Mouse (Mus musculus): ENCODE data around the gene Chchd3. TPM values are rescaled to one million over a fixed set of nuclear protein-coding genes. Genes with fewer than 3 reads are reported as not detected.

The Chchd3 gene
- polyA plus RNA-seq, 1 experiment from 2014 or later, result 130 TPM

DNA sequence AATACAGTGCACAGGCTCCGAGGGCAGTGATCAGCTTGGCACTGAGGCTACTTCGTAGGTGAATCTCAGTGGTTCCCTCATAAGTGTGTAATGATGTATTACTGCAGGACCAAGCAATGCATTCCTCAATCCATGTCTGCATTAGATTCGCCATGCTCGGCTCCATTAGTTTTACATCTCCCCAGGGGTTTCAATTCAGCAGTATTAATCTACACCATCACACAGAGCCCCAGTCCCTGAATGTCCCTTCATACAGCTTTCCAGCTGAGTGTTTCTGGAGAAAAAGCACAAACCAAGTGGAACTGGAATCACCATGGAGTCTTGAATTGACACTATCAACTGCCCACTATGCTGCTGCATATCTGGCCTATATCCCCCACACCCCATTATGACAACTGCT is 241.1 kb downstream of the Chchd3 start:
- no peaks in the 10 kb centered on the region for H3K36me3 ChIP-seq (replicated peaks; ENCODE audit: control insufficient read depth, insufficient read depth, low read depth, low read length)
- H3K27ac ChIP-seq (replicated peaks; ENCODE audit: low read depth, low read length), result no peak overlapping the region
- H3K9me3 ChIP-seq (replicated peaks; ENCODE audit: control insufficient read depth, low read length), result no peaks in the 10 kb centered on the region
- no peaks in the 10 kb centered on the region for H3K27me3 ChIP-seq (ENCODE audit: control insufficient read depth, insufficient read depth, low read length)
- WGBS, result 84% methylated on average over 4 of the region's 4 CpGs
- no peak for ATAC-seq (replicated peaks; ENCODE audit: insufficient number of reproducible peaks, low FRiP score, low TSS enrichment, low read depth)
- no peak overlapping the region for H3K4me3 ChIP-seq (ENCODE audit: low read depth, low read length)
- H3K4me1 ChIP-seq (ENCODE audit: control insufficient read depth, insufficient read depth, low read length), result no peaks in the 10 kb centered on the region
- DNase-seq (ENCODE audit: low spot score), result no peak
- no peak overlapping the region for H3K9ac ChIP-seq (replicated peaks; ENCODE audit: low read length)
- no peak overlapping the region for H3K4me2 ChIP-seq (ENCODE audit: low read depth, low read length)

DNA sequence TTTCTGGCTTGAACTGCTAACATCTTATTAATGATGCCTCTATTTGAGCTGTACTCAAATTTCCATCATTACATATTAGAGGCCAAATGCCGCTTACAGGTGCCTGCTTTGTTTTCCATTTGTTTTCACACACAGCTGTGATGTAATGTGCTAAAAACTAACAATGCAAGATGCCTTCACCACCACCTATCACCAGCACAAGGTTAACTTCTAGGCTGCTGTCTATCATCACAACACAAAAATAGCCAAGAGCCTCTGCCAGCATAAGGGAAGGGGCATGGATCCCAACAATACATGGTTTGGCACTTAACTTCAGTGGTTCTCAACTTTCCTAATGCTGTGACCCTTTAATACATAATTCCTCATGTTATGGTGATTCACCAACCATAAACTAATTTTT is 251.3 kb downstream of the Chchd3 start:
- no peak overlapping the region for H3K4me2 ChIP-seq (ENCODE audit: low read depth, low read length)
- H3K9me3 ChIP-seq (replicated peaks; ENCODE audit: control insufficient read depth, low read length), result no peaks in the 10 kb centered on the region
- H3K9ac ChIP-seq (replicated peaks; ENCODE audit: low read length), result no peak overlapping the region
- H3K27me3 ChIP-seq (ENCODE audit: control insufficient read depth, insufficient read depth, low read length), result no peaks in the 10 kb centered on the region
- WGBS, result 88% methylated on average over 1 of the region's 1 CpGs
- no peaks in the 10 kb centered on the region for H3K36me3 ChIP-seq (replicated peaks; ENCODE audit: control insufficient read depth, insufficient read depth, low read depth, low read length)
- ATAC-seq (replicated peaks; ENCODE audit: insufficient number of reproducible peaks, low FRiP score, low TSS enrichment, low read depth) (no peak), DNase-seq (ENCODE audit: low spot score) (no peak)
- no peak overlapping the region for H3K4me3 ChIP-seq (ENCODE audit: low read depth, low read length)
- no peak overlapping the region for H3K27ac ChIP-seq (replicated peaks; ENCODE audit: low read depth, low read length)
- no peaks in the 10 kb centered on the region for H3K4me1 ChIP-seq (ENCODE audit: control insufficient read depth, insufficient read depth, low read length)

DNA sequence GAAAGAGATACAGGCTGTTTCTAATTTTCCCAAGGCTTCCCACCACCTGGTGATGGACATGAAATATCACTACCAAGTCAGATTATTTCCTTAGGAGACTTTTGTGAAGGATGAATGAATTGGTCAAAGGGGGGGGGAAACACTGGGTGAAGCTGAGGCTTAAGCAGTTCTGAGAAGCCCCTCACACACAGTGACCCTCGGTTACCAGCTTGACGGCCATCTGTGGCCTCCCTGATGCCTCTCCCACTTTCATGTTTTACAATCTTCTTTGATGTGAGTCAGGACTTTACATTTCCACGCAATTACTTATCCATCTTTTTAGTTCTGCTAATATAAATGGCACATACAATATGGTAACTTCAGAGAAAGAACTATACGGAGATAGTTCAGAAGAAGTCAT is 252.3 kb downstream of the Chchd3 start:
- no peaks in the 10 kb centered on the region for H3K9me3 ChIP-seq (replicated peaks; ENCODE audit: control insufficient read depth, low read length)
- no peak overlapping the region for H3K4me3 ChIP-seq (ENCODE audit: low read depth, low read length)
- WGBS, result 69% methylated on average over 4 of the region's 4 CpGs
- ATAC-seq (replicated peaks; ENCODE audit: insufficient number of reproducible peaks, low FRiP score, low TSS enrichment, low read depth) (no peak), DNase-seq (ENCODE audit: low spot score) (no peak)
- no peak overlapping the region for H3K27ac ChIP-seq (replicated peaks; ENCODE audit: low read depth, low read length)
- no peak overlapping the region for H3K9ac ChIP-seq (replicated peaks; ENCODE audit: low read length)
- H3K4me1 ChIP-seq (ENCODE audit: control insufficient read depth, insufficient read depth, low read length), result no peaks in the 10 kb centered on the region
- no peak overlapping the region for H3K4me2 ChIP-seq (ENCODE audit: low read depth, low read length)
- no peaks in the 10 kb centered on the region for H3K27me3 ChIP-seq (ENCODE audit: control insufficient read depth, insufficient read depth, low read length)
- H3K36me3 ChIP-seq (replicated peaks; ENCODE audit: control insufficient read depth, insufficient read depth, low read depth, low read length), result no peaks in the 10 kb centered on the region

DNA sequence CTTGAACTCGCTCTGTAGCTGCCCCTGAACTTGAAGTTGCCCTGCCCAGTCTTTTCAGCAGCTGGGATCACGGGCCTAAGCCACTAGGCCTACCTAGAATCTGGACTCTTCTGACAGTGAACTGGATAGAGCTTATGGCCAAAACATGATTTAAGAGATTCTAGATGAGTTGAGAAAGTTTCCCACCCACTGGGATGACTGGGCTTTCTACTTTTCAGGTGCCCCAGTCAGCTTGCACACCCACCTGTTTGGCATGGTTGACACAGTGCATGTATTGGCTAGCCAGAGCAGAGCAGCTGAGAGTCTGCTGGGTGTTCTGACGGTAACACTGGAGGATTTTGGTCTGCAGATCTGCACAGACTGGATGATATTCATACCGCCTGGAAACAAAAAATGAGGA is 256.4 kb downstream of the Chchd3 start:
- no peak for DNase-seq (ENCODE audit: low spot score)
- Histone ChIP-seq H3K9ac (replicated peaks; ENCODE audit: low read length) (no peak overlapping the region), H3K27me3 (ENCODE audit: control insufficient read depth, insufficient read depth, low read length) (no peaks in the 10 kb centered on the region), H3K4me1 (ENCODE audit: control insufficient read depth, insufficient read depth, low read length) (no peaks in the 10 kb centered on the region), H3K9me3 (replicated peaks; ENCODE audit: control insufficient read depth, low read length) (no peaks in the 10 kb centered on the region), H3K36me3 (replicated peaks; ENCODE audit: control insufficient read depth, insufficient read depth, low read depth, low read length) (no peaks in the 10 kb centered on the region), H3K27ac (replicated peaks; ENCODE audit: low read depth, low read length) (no peak overlapping the region), H3K4me3 (ENCODE audit: low read depth, low read length) (no peak overlapping the region), H3K4me2 (ENCODE audit: low read depth, low read length) (no peak overlapping the region)
- 94% methylated on average over 4 of the region's 4 CpGs for WGBS
- ATAC-seq (replicated peaks; ENCODE audit: insufficient number of reproducible peaks, low FRiP score, low TSS enrichment, low read depth), result no peak

DNA sequence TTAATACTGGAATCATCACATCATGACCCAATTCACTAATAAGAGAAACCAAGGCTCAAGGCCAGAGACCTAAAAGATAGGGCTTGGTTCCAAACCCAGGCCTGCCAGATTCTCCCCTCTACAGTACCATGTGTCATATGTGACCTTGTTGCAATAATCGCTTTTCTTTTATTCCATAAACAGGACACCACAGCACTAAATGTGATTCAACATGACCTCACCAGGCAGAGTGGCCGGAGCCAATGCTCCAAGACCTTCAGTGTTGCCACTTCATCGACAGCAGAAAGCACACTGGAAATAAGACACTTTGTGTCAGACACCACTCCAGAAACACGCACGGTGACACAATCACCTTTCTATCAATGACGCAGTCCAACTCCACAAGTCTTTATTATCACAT is 258.3 kb downstream of the Chchd3 start:
- 98% methylated on average over 6 of the region's 6 CpGs for WGBS
- no peak for ATAC-seq (replicated peaks; ENCODE audit: insufficient number of reproducible peaks, low FRiP score, low TSS enrichment, low read depth)

DNA sequence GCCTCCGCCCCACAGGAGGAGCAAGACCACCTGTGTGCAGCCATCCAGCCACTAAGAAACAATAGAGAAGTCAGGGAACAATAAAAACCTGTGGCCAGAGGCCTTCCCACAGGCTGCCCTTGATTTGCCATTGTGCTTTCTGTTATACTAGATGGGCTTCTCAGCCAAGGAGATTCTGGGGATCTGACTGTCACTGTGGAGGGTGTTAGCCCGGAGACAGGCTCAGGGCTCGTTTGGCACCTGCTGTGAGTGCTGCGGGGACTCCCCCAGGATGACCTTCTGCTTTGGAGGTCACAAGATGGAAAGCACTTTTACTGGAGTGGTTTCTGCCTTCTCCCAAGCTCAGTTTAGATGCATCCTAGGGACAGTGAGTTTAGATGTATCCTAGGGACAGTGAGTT is 262.5 kb downstream of the Chchd3 start:
- no peak overlapping the region for H3K4me2 ChIP-seq (ENCODE audit: low read depth, low read length)
- no peaks in the 10 kb centered on the region for H3K27me3 ChIP-seq (ENCODE audit: control insufficient read depth, insufficient read depth, low read length)
- no peaks in the 10 kb centered on the region for H3K9me3 ChIP-seq (replicated peaks; ENCODE audit: control insufficient read depth, low read length)
- no peak overlapping the region for H3K9ac ChIP-seq (replicated peaks; ENCODE audit: low read length)
- no peaks in the 10 kb centered on the region for H3K36me3 ChIP-seq (replicated peaks; ENCODE audit: control insufficient read depth, insufficient read depth, low read depth, low read length)
- ATAC-seq (replicated peaks; ENCODE audit: insufficient number of reproducible peaks, low FRiP score, low TSS enrichment, low read depth) (no peak), DNase-seq (ENCODE audit: low spot score) (no peak)
- no peak overlapping the region for H3K27ac ChIP-seq (replicated peaks; ENCODE audit: low read depth, low read length)
- H3K4me3 ChIP-seq (ENCODE audit: low read depth, low read length), result no peak overlapping the region
- no peaks in the 10 kb centered on the region for H3K4me1 ChIP-seq (ENCODE audit: control insufficient read depth, insufficient read depth, low read length)
- 33% methylated on average over 4 of the region's 4 CpGs for WGBS

More for the DNA sequence above, 258.3 kb downstream of the Chchd3 start:
- H3K36me3 ChIP-seq (replicated peaks; ENCODE audit: control insufficient read depth, insufficient read depth, low read depth, low read length), result no peaks in the 10 kb centered on the region
- no peak overlapping the region for H3K9ac ChIP-seq (replicated peaks; ENCODE audit: low read length)
- no peak overlapping the region for H3K4me3 ChIP-seq (ENCODE audit: low read depth, low read length)
- no peak overlapping the region for H3K27ac ChIP-seq (replicated peaks; ENCODE audit: low read depth, low read length)
- no peaks in the 10 kb centered on the region for H3K4me1 ChIP-seq (ENCODE audit: control insufficient read depth, insufficient read depth, low read length)
- no peak overlapping the region for H3K4me2 ChIP-seq (ENCODE audit: low read depth, low read length)
- no peaks in the 10 kb centered on the region for H3K27me3 ChIP-seq (ENCODE audit: control insufficient read depth, insufficient read depth, low read length)
- no peak for DNase-seq (ENCODE audit: low spot score)
- H3K9me3 ChIP-seq (replicated peaks; ENCODE audit: control insufficient read depth, low read length), result no peaks in the 10 kb centered on the region

DNA sequence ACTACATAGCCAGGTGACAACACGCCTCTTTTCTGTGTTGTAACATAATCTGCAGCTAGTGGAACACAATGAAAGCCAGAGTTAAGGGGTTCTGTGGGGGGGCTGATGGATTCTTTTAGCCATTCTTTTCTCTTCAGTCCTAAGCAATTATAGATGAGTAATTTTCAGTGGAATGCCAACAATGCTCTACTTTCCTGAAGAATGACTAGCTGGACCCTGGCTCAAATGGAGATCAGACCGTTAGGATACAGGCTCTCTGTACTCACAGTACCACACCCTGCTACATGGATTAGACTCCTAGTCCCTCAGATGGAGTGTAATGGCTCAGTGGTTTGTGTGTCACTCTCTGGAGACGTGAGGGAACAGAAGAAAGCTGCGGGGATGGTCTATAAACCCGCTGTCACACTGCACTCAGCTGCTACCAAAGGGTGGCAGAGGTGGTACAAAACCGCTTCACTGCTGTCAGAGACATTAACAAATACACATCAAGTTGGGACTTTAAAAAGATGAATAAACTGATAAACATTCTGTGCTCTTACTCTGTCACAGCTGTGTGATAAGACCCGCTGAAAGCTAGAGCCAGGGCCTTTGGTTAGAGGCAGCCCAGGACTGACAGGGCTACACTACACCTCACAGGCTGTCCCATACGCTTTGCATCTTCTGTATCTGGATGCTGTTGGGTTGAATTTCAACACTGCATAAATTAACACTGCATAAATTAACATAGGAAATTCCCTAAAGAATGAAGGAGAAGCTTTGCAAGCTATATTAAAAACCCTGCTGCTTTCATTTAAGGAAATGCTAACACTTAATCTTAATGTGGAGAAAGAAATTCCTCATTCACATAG is 264.2 kb downstream of the Chchd3 start:
- H3K4me2 ChIP-seq (ENCODE audit: low read depth, low read length), result no peak overlapping the region
- ATAC-seq (replicated peaks; ENCODE audit: insufficient number of reproducible peaks, low FRiP score, low TSS enrichment, low read depth) (no peak), DNase-seq (ENCODE audit: low spot score) (no peak)
- no peaks in the 10 kb centered on the region for H3K27me3 ChIP-seq (ENCODE audit: control insufficient read depth, insufficient read depth, low read length)
- H3K9me3 ChIP-seq (replicated peaks; ENCODE audit: control insufficient read depth, low read length), result no peaks in the 10 kb centered on the region
- WGBS, result 64% methylated on average over 8 of the region's 8 CpGs
- no peaks in the 10 kb centered on the region for H3K4me1 ChIP-seq (ENCODE audit: control insufficient read depth, insufficient read depth, low read length)
- no peak overlapping the region for H3K9ac ChIP-seq (replicated peaks; ENCODE audit: low read length)
- H3K4me3 ChIP-seq (ENCODE audit: low read depth, low read length), result no peak overlapping the region
- no peaks in the 10 kb centered on the region for H3K36me3 ChIP-seq (replicated peaks; ENCODE audit: control insufficient read depth, insufficient read depth, low read depth, low read length)
- H3K27ac ChIP-seq (replicated peaks; ENCODE audit: low read depth, low read length), result no peak overlapping the region

DNA sequence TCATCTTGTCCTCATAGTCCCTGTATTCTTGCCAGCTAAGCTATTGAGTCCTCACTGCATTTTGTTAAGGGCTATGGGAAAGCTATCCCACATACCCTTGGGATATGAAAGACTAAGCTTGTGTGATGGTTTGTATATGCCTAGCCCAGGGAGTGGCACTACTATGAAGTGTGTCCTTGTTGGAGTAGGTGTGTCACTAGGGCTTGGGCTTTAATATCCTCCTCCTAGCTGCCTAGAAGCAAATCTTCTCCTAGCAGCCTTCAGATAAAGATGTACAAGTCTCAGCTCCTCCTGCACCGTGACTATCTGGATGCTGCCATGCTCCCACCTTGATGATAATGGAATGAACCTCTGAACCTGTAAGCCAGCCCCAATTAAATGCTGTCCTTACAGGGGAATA is 266.5 kb downstream of the Chchd3 start:
- no peak for DNase-seq (ENCODE audit: low spot score)
- H3K36me3 ChIP-seq (replicated peaks; ENCODE audit: control insufficient read depth, insufficient read depth, low read depth, low read length), result no peaks in the 10 kb centered on the region
- 94% methylated on average over 1 of the region's 1 CpGs for WGBS

More for the DNA sequence above, 266.5 kb downstream of the Chchd3 start:
- no peak overlapping the region for H3K27ac ChIP-seq (replicated peaks; ENCODE audit: low read depth, low read length)
- H3K4me3 ChIP-seq (ENCODE audit: low read depth, low read length), result no peak overlapping the region
- no peaks in the 10 kb centered on the region for H3K9me3 ChIP-seq (replicated peaks; ENCODE audit: control insufficient read depth, low read length)
- ATAC-seq (replicated peaks; ENCODE audit: insufficient number of reproducible peaks, low FRiP score, low TSS enrichment, low read depth), result no peak
- no peak overlapping the region for H3K9ac ChIP-seq (replicated peaks; ENCODE audit: low read length)
- H3K4me1 ChIP-seq (ENCODE audit: control insufficient read depth, insufficient read depth, low read length), result no peaks in the 10 kb centered on the region
- H3K27me3 ChIP-seq (ENCODE audit: control insufficient read depth, insufficient read depth, low read length), result no peaks in the 10 kb centered on the region
- no peak overlapping the region for H3K4me2 ChIP-seq (ENCODE audit: low read depth, low read length)
